Mouse (Mus musculus) forebrain, embryonic 15.5 days (tissue): ENCODE data around the gene Lypla2. TPM values are rescaled to one million over a fixed set of nuclear protein-coding genes. Genes with fewer than 3 reads are reported as not detected.
"Not testable (repeated sequence)": the region's sequence is repeated elsewhere in the genome, so short reads cannot be mapped to it uniquely, and the experiment has no call there.

ENCODE experiments used
- ATAC-seq: fragments of 200-750 bp; cut with Nextera tagmentation; replicated peaks from 2 replicates; pipeline ENCODE4 v1.8.0; 2017; ENCODE audit warnings: mild to moderate bottlenecking, moderate TSS enrichment, moderate library complexity
- H3K27ac ChIP-seq: fragments of 300-500 bp; sonication (generic); replicated peaks from 2 replicates; pipeline ENCODE4 v1.5.1; 2015; ENCODE audit warnings: mild to moderate bottlenecking, inconsistent platforms
- H3K27me3 ChIP-seq: fragments of 300-500 bp; sonication (generic); 2 replicates; pipeline ENCODE4 v1.6.1; 2015; ENCODE audit warnings: inconsistent platforms
- H3K36me3 ChIP-seq: fragments of 300-500 bp; sonication (generic); 2 replicates; pipeline ENCODE4 v1.6.1; 2015; ENCODE audit warnings: mild to moderate bottlenecking, inconsistent platforms
- H3K4me1 ChIP-seq: fragments of 300-500 bp; sonication (generic); 2 replicates; pipeline ENCODE4 v1.6.1; 2015; ENCODE audit warnings: inconsistent platforms
- H3K4me2 ChIP-seq: fragments of 300-500 bp; sonication (generic); replicated peaks from 2 replicates; pipeline ENCODE4 v1.6.1; 2015; ENCODE audit warnings: mild to moderate bottlenecking, inconsistent platforms
- H3K4me3 ChIP-seq: fragments of 300-500 bp; sonication (generic); 2 replicates; pipeline ENCODE4 v1.5.1; 2015; ENCODE audit warnings: mild to moderate bottlenecking, inconsistent platforms
- H3K9ac ChIP-seq: fragments of 300-500 bp; sonication (generic); replicated peaks from 2 replicates; pipeline ENCODE4 v1.6.1; 2015; ENCODE audit warnings: mild to moderate bottlenecking, inconsistent platforms
- H3K9me3 ChIP-seq: fragments of 300-500 bp; sonication (generic); 2 replicates; pipeline ENCODE4 v1.6.1; 2016; ENCODE audit warnings: inconsistent platforms
- WGBS: fragments of 180-500 bp; shearing (Covaris S2); methylation state at CpG from one replicate; pipeline ENCODE4 v1.1.7; 2015; ENCODE audit warnings: mixed read lengths; 5-methylcytosine and 5-hydroxymethylcytosine counted together
- polyA plus RNA-seq: library from polyadenylated mRNA; unstranded; fragments of >200 nt; fragmentation: Nextera tagmentation; extraction: Ambion mirVana; gene quantifications from 2 replicates; pipeline ENCODE4 v1.2.1, GENCODE M21; 2015

Lypla2 gene
- polyA plus RNA-seq, 1 experiment from 2014 or later = 180 TPM

- peak; percentile 93 for ATAC-seq
- Histone ChIP-seq H3K27me3 (no peaks in the 10 kb centered on the region), H3K36me3 (peaks cover 9% of the 10 kb centered on the region; the same call in 1 of the 2 replicates), H3K4me1 (peaks cover 21% of the 10 kb centered on the region), H3K4me3 (peak within 1 kb of the TSS; percentile 85), H3K27ac (peak within 1 kb of the TSS; percentile 91), H3K4me2 (peak within 1 kb of the TSS; percentile 93), H3K9me3 (no peaks in the 10 kb centered on the region), H3K9ac (peak within 1 kb of the TSS; percentile 91)
- WGBS = under 1% methylated on average over 79 of the region's 81 CpGs
Measured at GRCm38 (mm10) chr4:135986943-135987710, 14.7 kb upstream of the Lypla2 start, which contains the start of gene Pithd1. TSS of gene Pithd1 (minus strand) at chr4:135987264.

GRCm38 (mm10) chr4:135986301-135986942, 14.0 kb upstream of the Lypla2 start:
- Histone ChIP-seq H3K27ac (peak overlapping the region; percentile 91), H3K9ac (peak overlapping the region; percentile 91), H3K36me3 (peaks cover 9% of the 10 kb centered on the region; the same call in 1 of the 2 replicates), H3K4me2 (peak overlapping the region; percentile 93), H3K27me3 (no peaks in the 10 kb centered on the region), H3K4me3 (peak overlapping the region; percentile 85), H3K9me3 (no peaks in the 10 kb centered on the region), H3K4me1 (peaks cover 21% of the 10 kb centered on the region)
- WGBS = 5% methylated on average over 23 of the region's 23 CpGs
- ATAC-seq = no peak

- H3K36me3 ChIP-seq = peaks cover 14% of the 10 kb centered on the region; the same call in 1 of the 2 replicates
- peak overlapping the region; percentile 93 for H3K4me2 ChIP-seq
- peak overlapping the region; percentile 85 for H3K4me3 ChIP-seq
- no peaks in the 10 kb centered on the region for H3K27me3 ChIP-seq
- 92% methylated on average over 7 of the region's 7 CpGs for WGBS
- H3K9me3 ChIP-seq = no peaks in the 10 kb centered on the region
- no peak overlapping the region for H3K9ac ChIP-seq
- no peak overlapping the region for H3K27ac ChIP-seq
- ATAC-seq = no peak
- peaks cover 21% of the 10 kb centered on the region for H3K4me1 ChIP-seq
Measured at GRCm38 (mm10) chr4:135985769-135986168, 13.3 kb upstream of the Lypla2 start.

GRCm38 (mm10) chr4:135985193-135985592, 12.8 kb upstream of the Lypla2 start:
- H3K9ac ChIP-seq = no peak overlapping the region
- peaks cover 21% of the 10 kb centered on the region for H3K4me1 ChIP-seq
- ATAC-seq = no peak
- H3K27me3 ChIP-seq = no peaks in the 10 kb centered on the region
- H3K27ac ChIP-seq = no peak overlapping the region
- no peak overlapping the region for H3K4me3 ChIP-seq
- 90% methylated on average over 5 of the region's 5 CpGs for WGBS
- H3K9me3 ChIP-seq = no peaks in the 10 kb centered on the region
- H3K4me2 ChIP-seq = no peak overlapping the region
- H3K36me3 ChIP-seq = peaks cover 14% of the 10 kb centered on the region; the same call in 1 of the 2 replicates

- Histone ChIP-seq H3K4me1 (peaks cover 21% of the 10 kb centered on the region), H3K27ac (no peak overlapping the region), H3K4me3 (no peak overlapping the region), H3K4me2 (no peak overlapping the region), H3K27me3 (no peaks in the 10 kb centered on the region), H3K36me3 (peaks cover 14% of the 10 kb centered on the region; the same call in 1 of the 2 replicates), H3K9ac (no peak overlapping the region), H3K9me3 (no peaks in the 10 kb centered on the region)
- WGBS = 91% methylated on average over 5 of the region's 5 CpGs
- ATAC-seq = no peak
Measured at GRCm38 (mm10) chr4:135984556-135984955, 12.1 kb upstream of the Lypla2 start.

GRCm38 (mm10) chr4:135981524-135982063, 9.2 kb upstream of the Lypla2 start:
- no peak overlapping the region for H3K4me2 ChIP-seq
- ATAC-seq = no peak
- no peaks in the 10 kb centered on the region for H3K9me3 ChIP-seq
- no peak overlapping the region for H3K4me3 ChIP-seq
- H3K27ac ChIP-seq = peak overlapping the region; percentile 38
- peaks cover 15% of the 10 kb centered on the region for H3K4me1 ChIP-seq
- H3K36me3 ChIP-seq = peaks cover 24% of the 10 kb centered on the region
- WGBS = 53% methylated on average over 7 of the region's 7 CpGs
- H3K27me3 ChIP-seq = no peaks in the 10 kb centered on the region
- H3K9ac ChIP-seq = no peak overlapping the region

GRCm38 (mm10) chr4:135980223-135980622, 7.8 kb upstream of the Lypla2 start:
- not testable (repeated sequence) for ATAC-seq, H3K4me1 ChIP-seq, H3K4me2 ChIP-seq, H3K4me3 ChIP-seq, H3K9me3 ChIP-seq, H3K27ac ChIP-seq, H3K9ac ChIP-seq, H3K27me3 ChIP-seq
- peaks cover 33% of the 10 kb centered on the region for H3K36me3 ChIP-seq
- WGBS = 95% methylated on average over 5 of the region's 5 CpGs

GRCm38 (mm10) chr4:135976146-135976545, 3.7 kb upstream of the Lypla2 start:
- Histone ChIP-seq H3K9me3 (no peaks in the 10 kb centered on the region), H3K4me2 (no peak overlapping the region), H3K4me3 (no peak overlapping the region), H3K36me3 (peaks cover 34% of the 10 kb centered on the region), H3K9ac (no peak overlapping the region), H3K27ac (no peak overlapping the region), H3K27me3 (no peaks in the 10 kb centered on the region), H3K4me1 (peaks cover 14% of the 10 kb centered on the region)
- WGBS = 95% methylated on average over 12 of the region's 12 CpGs
- no peak for ATAC-seq

- Histone ChIP-seq H3K4me2 (peak overlapping the region; percentile 85), H3K9me3 (no peaks in the 10 kb centered on the region), H3K4me3 (peak overlapping the region; percentile 84), H3K27ac (no peak overlapping the region), H3K27me3 (no peaks in the 10 kb centered on the region), H3K4me1 (peaks cover 20% of the 10 kb centered on the region), H3K9ac (peak overlapping the region; percentile 91), H3K36me3 (peaks cover 51% of the 10 kb centered on the region)
- WGBS = 79% methylated on average over 13 of the region's 13 CpGs
- ATAC-seq = no peak; the same call in 1 of the 2 replicates
Measured at GRCm38 (mm10) chr4:135972911-135973811, 735 bp upstream of the Lypla2 start.

- ATAC-seq = peak; percentile 46
- WGBS = under 1% methylated on average over 35 of the region's 35 CpGs
Measured at GRCm38 (mm10) chr4:135971805-135972555, 446 bp downstream of the Lypla2 start.

GRCm38 (mm10) chr4:135970585-135970984, 1.8 kb downstream of the Lypla2 start:
- 88% methylated on average over 11 of the region's 11 CpGs for WGBS

More at GRCm38 (mm10) chr4:135971805-135972555, 446 bp downstream of the Lypla2 start:
- peak overlapping the region; percentile 85 for H3K4me2 ChIP-seq
- H3K4me3 ChIP-seq = peak overlapping the region; percentile 84
- H3K27ac ChIP-seq = peak overlapping the region; percentile 66
- H3K9ac ChIP-seq = peak overlapping the region; percentile 91
- H3K36me3 ChIP-seq = peaks cover 60% of the 10 kb centered on the region
- H3K9me3 ChIP-seq = no peaks in the 10 kb centered on the region
- no peaks in the 10 kb centered on the region for H3K27me3 ChIP-seq
- H3K4me1 ChIP-seq = peaks cover 20% of the 10 kb centered on the region

More at GRCm38 (mm10) chr4:135970585-135970984, 1.8 kb downstream of the Lypla2 start:
- H3K9me3 ChIP-seq = no peaks in the 10 kb centered on the region
- H3K36me3 ChIP-seq = peaks cover 58% of the 10 kb centered on the region
- no peak for ATAC-seq
- H3K27me3 ChIP-seq = no peaks in the 10 kb centered on the region
- peak overlapping the region; percentile 85; the same call in 1 of the 2 replicates for H3K4me2 ChIP-seq
- 0 out of 2 replicates have a peak overlapping the region, but pooled peaks have one; percentile 3 for H3K4me3 ChIP-seq
- H3K4me1 ChIP-seq = peaks cover 20% of the 10 kb centered on the region
- H3K27ac ChIP-seq = no peak overlapping the region
- H3K9ac ChIP-seq = no peak overlapping the region
